Mouse (Mus musculus) urinary bladder, adult 18-20 months (tissue): ENCODE measurements around the gene Bclaf1.
A peak's percentile ranks its signal among the peaks of the same experiment; 100 is the strongest.

Experiments used
- DNase-seq, 2 experiments: peaks; one replicate each; pipeline ENCODE4 v3.0.0; 2022; ENCODE audit warnings: low spot score in 2 of 2, mixed read lengths in 2 of 2

The Bclaf1 gene

GRCm38 (mm10) chr10:20311918-20312735 is at the start of gene Bclaf1:
TSS of gene Bclaf1 (plus strand) at chr10:20312469.
- DNase-seq = peak; percentile 99 to 100

DNA sequence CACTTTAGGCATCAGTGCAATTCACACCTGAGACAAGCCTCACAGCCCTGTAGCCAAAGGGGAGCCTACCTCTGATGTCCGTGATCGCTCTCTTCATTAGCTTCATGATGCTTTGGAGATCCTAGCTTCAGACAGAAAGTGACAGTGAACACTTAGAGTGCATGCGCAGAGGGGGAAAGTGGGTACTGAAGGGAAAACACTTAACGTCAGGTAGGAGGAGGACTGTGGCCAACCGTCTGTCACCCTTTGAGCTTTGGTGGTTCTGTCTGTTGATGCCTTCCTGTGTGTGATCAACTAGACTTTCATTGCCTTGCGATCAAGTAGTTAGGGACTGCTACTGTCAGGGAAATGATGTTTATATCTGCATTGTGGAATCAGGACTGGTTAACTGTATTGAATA is 49.4 kb upstream of the Bclaf1 start:
- no peak for DNase-seq

DNA sequence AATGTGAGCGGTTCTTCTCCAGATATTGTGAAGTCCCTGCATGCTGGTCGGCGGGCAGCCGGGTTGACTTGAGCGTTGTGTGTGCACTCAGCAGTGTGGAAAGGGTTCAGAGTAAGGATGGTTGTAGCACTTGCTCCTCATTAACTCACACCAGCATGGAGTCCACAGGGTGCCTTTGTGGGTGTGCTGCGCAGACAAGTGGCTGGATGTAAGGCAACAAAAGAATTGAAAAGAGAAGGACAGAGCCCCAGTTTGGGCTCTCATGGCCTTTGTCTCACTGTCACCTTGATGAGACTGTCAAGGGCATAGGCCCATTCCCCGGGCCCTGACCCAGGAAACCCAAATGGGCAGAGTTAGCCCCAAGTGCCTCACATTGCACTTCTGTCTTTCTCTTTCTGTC is 47.8 kb upstream of the Bclaf1 start:
- DNase-seq = no peak

DNA sequence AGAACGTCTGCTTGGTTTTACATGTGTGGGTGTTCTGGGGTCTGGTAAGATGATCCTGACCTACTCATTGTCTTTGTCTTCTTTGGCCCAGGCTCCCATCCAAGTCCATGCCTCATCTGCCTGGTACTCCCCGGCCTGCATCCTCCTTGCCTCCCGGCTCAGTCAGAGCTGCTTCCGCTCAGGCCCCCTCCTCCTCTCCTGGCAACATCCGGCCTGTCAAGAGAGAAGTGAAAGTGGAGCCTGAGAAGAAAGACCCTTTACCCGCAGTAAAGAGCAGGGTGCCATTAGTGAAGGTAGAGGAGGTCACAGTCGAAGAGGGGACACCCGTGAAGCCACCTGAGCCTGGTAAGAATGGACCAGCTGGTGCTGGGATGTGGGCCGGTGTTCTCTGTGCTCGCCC is 45.2 kb upstream of the Bclaf1 start:
- no peak for DNase-seq

GRCm38 (mm10) chr10:20268945-20269344 is 43.3 kb upstream of the Bclaf1 start:
- no peak for DNase-seq

DNA sequence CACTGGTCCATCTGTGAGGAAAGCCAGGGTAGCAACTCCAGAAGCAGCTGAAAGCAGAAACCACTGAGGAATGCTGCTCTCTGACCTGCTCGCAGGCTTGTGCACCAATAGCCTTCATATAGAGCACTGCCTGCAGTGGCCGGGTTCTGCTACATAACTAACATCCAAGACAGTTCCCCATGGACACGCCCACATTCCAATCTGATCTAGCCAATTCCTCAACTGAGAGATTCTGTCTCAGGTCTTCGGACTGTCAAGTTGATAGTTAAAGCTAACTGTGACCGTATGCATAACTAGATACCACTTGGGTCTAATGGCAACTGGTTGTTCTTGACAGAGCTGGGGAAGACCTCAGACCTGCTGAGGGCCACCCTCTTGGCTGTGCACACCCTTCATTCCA is 39.9 kb upstream of the Bclaf1 start:
- DNase-seq = no peak

- no peak for DNase-seq
Observed at GRCm38 (mm10) chr10:20273278-20273677, 39.0 kb upstream of the Bclaf1 start.

DNA sequence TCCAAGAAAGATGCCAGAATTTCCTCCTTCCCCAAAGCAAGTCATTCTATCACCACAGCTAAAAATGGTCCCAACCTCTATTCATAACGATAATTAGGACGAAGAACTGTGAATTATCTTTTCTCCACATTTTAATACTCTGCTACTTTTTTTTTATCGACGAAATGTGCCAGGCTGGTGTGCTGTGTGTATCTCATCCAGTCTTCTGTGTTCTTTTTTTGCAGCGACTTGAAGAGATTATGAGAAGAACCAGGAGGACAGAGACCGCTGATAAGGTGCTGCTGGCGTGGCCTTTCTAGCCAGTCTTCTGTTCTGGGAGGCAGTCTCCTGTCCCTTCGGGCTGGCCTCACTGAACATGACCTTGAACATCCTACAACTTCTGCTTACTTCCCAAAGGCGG is 38.2 kb upstream of the Bclaf1 start:
- DNase-seq = no peak

- DNase-seq = no peak
Observed at GRCm38 (mm10) chr10:20281456-20281855, 30.8 kb upstream of the Bclaf1 start.

- no peak for DNase-seq
Observed at GRCm38 (mm10) chr10:20285289-20285975, 26.8 kb upstream of the Bclaf1 start.

DNA sequence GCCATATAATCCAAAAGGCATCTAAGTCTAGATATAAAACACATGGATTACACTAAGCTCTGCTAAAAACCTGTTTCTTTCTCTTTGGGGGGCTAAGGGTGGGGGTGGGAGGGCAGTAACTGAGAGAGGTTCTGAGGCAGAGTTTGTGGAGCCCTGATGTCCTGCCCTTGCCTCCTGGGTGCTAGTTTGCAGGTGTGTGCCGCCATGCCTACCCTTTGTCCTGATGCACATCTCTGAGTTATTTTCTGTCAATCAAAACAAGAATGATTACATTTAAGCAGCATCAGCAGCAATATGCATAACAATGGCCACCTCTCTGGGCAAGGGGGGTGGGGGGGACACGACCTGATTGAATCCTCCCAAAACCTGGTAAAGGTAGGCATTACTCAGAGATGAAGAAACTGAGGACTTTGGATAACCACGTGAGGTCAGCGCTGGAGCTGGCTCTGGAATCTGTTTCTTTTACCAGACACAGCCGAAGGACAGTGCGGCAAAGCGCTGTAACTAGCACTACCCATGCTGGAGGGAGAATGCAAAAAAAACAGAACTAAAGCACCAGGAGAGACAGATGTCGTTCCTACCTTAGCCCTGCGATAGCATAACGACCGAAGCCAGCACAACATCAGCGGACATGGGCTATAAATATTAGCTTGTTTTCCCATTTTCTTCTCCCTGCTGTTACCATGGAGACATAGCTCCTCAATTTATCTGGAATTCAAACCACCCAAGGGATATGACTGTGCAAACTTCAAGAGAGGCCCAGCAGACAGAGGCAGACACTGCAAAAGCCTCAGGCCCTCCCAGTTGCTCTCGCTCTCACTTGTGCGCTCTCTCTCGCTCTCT is 26.1 kb upstream of the Bclaf1 start:
- no peak for DNase-seq

GRCm38 (mm10) chr10:20287369-20287768 is 24.9 kb upstream of the Bclaf1 start:
- no peak for DNase-seq

DNA sequence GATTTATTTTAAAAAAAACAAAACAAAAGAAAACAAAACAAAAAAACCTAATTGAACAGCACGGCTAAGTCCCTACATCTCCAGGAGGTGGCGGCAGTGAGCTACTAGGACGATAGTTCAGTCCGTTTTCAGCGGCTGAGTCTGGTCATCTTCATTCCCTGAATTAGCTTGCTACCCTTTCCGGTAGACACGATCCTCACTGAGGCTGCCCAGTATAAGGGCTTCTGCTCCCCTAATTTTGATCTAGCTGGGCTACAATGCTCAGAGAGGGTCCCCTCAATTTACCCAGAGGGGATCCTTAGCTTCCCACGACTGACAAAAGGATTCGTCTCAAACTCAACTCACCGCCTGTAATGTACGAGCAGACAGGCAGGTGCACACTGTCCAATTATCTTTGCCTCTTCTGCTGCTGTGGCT is 21.8 kb upstream of the Bclaf1 start:
- peak; percentile 54 to 73 for DNase-seq

- no peak for DNase-seq
Observed at GRCm38 (mm10) chr10:20295961-20296360, 16.3 kb upstream of the Bclaf1 start.

DNA sequence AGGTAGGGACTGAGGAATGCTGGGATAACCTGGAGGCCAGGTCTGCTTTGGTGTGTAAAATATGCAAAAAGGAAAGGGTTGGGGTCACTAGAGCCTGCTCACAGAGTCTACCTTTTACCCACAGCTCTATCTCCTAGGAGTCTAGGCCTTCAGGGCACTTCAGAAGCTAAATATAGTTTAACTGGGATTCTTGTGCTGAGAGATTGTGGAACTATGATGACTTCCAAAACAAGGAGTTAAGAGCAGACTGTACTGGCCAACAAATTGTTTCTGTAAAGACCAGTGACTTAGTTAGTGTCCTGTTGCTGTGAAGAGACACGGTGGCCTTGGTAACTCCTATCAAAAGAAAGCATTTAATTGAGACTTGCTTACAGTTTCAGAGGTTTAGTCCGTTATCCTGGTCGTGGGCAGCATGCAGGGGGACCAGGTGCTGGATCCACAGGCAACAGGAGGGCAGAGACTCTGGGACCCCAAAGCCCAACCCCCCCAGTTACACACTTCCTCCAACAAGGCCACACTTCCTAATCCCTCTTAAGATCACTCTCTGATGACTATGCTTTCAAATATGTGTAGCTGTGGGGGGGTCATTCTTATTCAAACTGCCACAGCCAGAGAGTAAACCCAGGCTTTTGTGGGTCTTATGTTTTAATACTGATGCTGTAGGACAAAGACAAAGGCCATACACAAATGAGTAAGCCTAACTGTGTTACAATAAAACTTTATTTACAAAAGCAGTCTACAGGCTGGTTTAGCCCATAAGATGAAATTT is 13.9 kb upstream of the Bclaf1 start:
- no peak for DNase-seq

- DNase-seq = no peak
Observed at GRCm38 (mm10) chr10:20299114-20299513, 13.2 kb upstream of the Bclaf1 start.

- no peak for DNase-seq
Observed at GRCm38 (mm10) chr10:20310969-20311769, 1.1 kb upstream of the Bclaf1 start.

DNA sequence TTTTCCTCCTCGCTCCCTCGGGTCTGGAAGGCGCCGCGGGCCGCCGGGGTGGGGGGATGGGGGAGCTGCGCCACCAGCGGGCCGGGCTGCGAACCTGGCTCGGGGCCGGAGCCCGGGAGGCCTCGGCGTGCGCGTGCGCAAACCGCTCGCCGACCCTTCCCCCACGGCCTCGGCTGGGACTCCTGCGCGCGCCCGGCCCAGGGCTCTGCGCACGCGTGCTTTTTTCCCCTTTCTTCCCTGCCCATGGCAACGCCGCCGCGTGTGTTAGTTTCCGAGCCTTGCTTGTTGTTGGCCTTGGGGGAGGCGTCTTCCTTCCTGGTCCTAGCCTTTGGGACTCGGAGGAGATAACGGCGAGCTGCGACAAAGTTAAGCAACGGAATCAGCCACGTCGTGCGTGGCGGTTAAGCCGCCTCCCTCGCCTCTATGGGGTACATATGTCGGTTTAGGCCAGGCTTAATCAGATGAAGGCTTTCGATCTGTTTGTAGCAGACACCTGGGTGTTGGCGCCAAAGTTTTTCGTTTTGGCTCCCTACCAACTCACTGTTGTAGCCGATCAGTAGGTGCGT is 550 bp downstream of the Bclaf1 start:
- DNase-seq = peak; percentile 81 to 82

- no peak for DNase-seq
Observed at GRCm38 (mm10) chr10:20313447-20313846, 1.2 kb downstream of the Bclaf1 start.

DNA sequence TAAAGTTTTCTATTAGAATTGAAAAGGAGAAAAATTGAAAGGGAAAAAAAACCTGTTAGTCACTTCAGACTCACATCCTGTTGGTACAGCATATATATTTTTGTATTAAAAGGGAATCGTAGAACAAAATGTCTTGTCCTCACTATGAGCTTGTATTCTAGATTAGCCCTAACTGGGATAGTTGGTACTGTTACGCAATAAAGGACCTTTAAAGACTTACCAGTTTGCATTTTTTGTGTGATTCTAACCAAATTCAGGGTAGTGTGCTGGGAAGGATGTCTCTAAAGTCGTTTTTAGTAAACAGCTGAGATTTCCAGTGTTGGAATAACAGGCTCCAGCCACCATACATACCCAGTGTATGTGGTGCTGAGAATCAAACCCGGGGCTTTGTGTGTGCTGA is 1.7 kb downstream of the Bclaf1 start:
- DNase-seq = no peak
